Mouse (Mus musculus): Measurements from ENCODE around the gene D630023F18Rik. TPM values are rescaled to one million over a fixed set of nuclear protein-coding genes. Genes with fewer than 3 reads are reported as not detected.

D630023F18Rik gene
- polyA plus RNA-seq, 1 experiment from 2014 or later = 0.15 TPM

DNA sequence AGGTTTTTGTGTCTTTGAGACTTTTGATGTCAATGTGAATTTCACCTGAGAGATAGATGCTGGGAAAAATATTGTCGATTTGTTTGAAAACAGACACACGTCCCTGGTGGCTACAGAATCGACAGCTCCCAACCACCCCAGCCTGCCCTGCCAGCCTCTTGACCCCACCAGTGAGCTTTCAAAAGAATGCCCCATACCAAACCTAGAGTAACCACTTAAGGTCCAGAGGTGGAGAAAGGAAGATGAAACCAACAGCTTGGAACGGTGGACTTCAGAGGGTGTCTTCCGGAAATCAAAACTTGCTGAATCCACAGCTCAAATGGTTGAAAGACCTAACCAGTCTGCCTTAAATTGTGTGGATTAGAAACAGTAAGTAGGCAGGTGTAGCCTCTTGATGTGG, 24.3 kb upstream of the D630023F18Rik start:
- Histone ChIP-seq H3K4me3 (ENCODE audit: low read length) (no peak overlapping the region), H3K36me3 (ENCODE audit: control insufficient read depth, insufficient read depth, low read length) (no peaks in the 10 kb centered on the region), H3K9me3 (ENCODE audit: control insufficient read depth, low read length) (0 out of 2 replicates have a peak, but pooled peaks cover under 1% of the 10 kb centered on the region), H3K4me1 (replicated peaks; ENCODE audit: control insufficient read depth, insufficient read depth, low read length) (no peaks in the 10 kb centered on the region), H3K4me2 (ENCODE audit: low read depth, low read length) (no peak overlapping the region), H3K9ac (ENCODE audit: low read length) (no peak overlapping the region), H3K27me3 (ENCODE audit: control insufficient read depth, insufficient read depth, low read depth, low read length) (no peaks in the 10 kb centered on the region), H3K27ac (ENCODE audit: low read length) (no peak overlapping the region)
- WGBS = 84% methylated on average over 5 of the region's 5 CpGs
- no peak for ATAC-seq (ENCODE audit: low read depth)

DNA sequence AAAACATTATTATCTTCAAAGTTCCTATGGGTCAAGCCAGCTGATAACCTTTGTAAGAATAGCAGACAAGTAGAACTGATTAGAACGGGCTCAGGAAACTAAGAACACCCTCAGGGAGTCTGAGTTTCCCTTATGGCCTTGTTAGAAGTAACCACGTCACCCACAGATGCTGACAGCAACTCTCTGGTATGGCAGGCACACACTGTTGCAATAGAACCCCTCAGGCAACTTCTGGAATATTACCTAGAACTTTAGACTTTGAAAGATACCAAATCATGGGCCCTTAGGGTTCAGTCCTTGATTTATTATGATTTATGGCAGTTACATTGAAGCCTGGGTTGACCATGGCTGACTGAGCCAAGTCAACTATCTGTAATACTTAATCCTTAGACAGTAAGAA, 23.6 kb upstream of the D630023F18Rik start:
- ATAC-seq (ENCODE audit: low read depth) = no peak
- 29% methylated on average over 2 of the region's 2 CpGs for WGBS
- no peak overlapping the region for H3K4me2 ChIP-seq (ENCODE audit: low read depth, low read length)
- no peak overlapping the region for H3K27ac ChIP-seq (ENCODE audit: low read length)
- H3K36me3 ChIP-seq (ENCODE audit: control insufficient read depth, insufficient read depth, low read length) = no peaks in the 10 kb centered on the region
- no peaks in the 10 kb centered on the region for H3K27me3 ChIP-seq (ENCODE audit: control insufficient read depth, insufficient read depth, low read depth, low read length)
- no peaks in the 10 kb centered on the region for H3K4me1 ChIP-seq (replicated peaks; ENCODE audit: control insufficient read depth, insufficient read depth, low read length)
- H3K4me3 ChIP-seq (ENCODE audit: low read length) = no peak overlapping the region
- H3K9me3 ChIP-seq (ENCODE audit: control insufficient read depth, low read length) = 0 out of 2 replicates have a peak, but pooled peaks cover 2% of the 10 kb centered on the region
- no peak overlapping the region for H3K9ac ChIP-seq (ENCODE audit: low read length)

DNA sequence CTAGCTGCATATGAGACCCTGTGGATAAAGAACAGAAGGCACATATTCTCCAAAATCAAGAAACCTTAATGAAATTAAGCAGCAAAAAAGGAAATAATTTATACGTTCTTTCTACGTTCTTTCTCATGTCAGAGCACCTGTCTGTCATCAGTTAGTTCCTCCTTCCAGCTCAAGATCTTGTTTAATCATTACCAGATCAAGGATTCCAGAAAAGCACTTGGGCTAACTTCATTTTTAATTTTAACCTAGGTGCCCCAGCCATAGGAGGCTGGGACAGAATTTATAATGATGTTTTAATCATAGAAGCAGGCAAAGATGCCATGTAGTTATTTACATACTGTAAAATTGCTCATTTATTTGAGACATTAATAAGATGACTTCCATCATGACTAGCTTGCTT, 21.8 kb upstream of the D630023F18Rik start:
- Histone ChIP-seq H3K27me3 (ENCODE audit: control insufficient read depth, insufficient read depth, low read depth, low read length) (no peaks in the 10 kb centered on the region), H3K9ac (ENCODE audit: low read length) (no peak overlapping the region), H3K4me3 (ENCODE audit: low read length) (no peak overlapping the region), H3K4me2 (ENCODE audit: low read depth, low read length) (no peak overlapping the region), H3K36me3 (ENCODE audit: control insufficient read depth, insufficient read depth, low read length) (no peaks in the 10 kb centered on the region), H3K27ac (ENCODE audit: low read length) (no peak overlapping the region), H3K4me1 (replicated peaks; ENCODE audit: control insufficient read depth, insufficient read depth, low read length) (no peaks in the 10 kb centered on the region), H3K9me3 (ENCODE audit: control insufficient read depth, low read length) (0 out of 2 replicates have a peak, but pooled peaks cover 2% of the 10 kb centered on the region)
- WGBS = 49% methylated on average over 2 of the region's 2 CpGs
- no peak for ATAC-seq (ENCODE audit: low read depth)

DNA sequence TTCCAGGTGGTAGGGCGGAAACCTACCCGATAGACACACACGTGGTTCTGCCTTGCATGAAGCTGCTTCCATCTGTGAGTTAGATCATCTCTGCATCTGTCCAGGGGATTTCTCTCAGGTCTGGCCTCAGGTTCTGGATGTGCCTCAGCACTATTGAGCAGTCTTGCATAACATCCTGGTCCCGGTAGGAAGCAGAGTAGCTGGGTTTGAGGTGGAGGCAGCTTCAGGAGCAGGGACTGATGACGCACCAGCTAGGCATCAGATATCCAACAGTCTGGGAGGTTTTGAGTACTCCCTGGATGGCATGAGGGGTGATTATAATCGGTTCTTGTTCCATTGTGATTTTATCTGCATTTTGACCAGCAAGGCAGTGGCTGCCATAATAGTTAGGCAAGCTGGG, 14.5 kb upstream of the D630023F18Rik start:
- Histone ChIP-seq H3K9ac (ENCODE audit: low read length) (no peak overlapping the region), H3K4me3 (ENCODE audit: low read length) (no peak overlapping the region), H3K27ac (ENCODE audit: low read length) (no peak overlapping the region), H3K27me3 (ENCODE audit: control insufficient read depth, insufficient read depth, low read depth, low read length) (no peaks in the 10 kb centered on the region), H3K4me1 (replicated peaks; ENCODE audit: control insufficient read depth, insufficient read depth, low read length) (no peaks in the 10 kb centered on the region), H3K4me2 (ENCODE audit: low read depth, low read length) (no peak overlapping the region), H3K36me3 (ENCODE audit: control insufficient read depth, insufficient read depth, low read length) (no peaks in the 10 kb centered on the region), H3K9me3 (ENCODE audit: control insufficient read depth, low read length) (0 out of 2 replicates have a peak, but pooled peaks cover 2% of the 10 kb centered on the region)
- no peak for ATAC-seq (ENCODE audit: low read depth)
- WGBS = 85% methylated on average over 6 of the region's 6 CpGs

DNA sequence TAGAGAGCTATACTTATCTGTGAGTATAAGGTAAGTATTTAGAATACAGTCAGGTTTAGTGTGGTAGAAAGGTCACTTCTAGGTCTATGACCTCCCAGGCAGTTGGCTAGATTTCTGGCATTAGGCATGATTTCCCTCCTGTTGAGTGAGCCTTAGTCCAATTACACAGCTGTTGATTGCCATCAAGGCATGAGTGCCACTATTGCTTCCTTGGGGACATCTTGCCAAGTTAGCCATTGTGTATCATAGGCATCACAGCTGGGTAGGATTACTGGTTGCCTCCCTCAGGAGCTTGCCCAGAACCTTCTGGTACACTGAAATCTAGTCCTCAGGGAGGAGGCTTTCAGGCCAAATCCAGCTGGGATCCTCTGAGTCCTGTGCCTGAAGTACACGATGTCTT, 9.8 kb upstream of the D630023F18Rik start:
- WGBS = 84% methylated on average over 1 of the region's 1 CpGs
- no peak overlapping the region for H3K4me2 ChIP-seq (ENCODE audit: low read depth, low read length)
- H3K27ac ChIP-seq (ENCODE audit: low read length) = no peak overlapping the region
- ATAC-seq (ENCODE audit: low read depth) = no peak
- no peak overlapping the region for H3K9ac ChIP-seq (ENCODE audit: low read length)
- H3K9me3 ChIP-seq (ENCODE audit: control insufficient read depth, low read length) = no peaks in the 10 kb centered on the region
- no peaks in the 10 kb centered on the region for H3K36me3 ChIP-seq (ENCODE audit: control insufficient read depth, insufficient read depth, low read length)
- H3K4me3 ChIP-seq (ENCODE audit: low read length) = no peak overlapping the region
- H3K27me3 ChIP-seq (ENCODE audit: control insufficient read depth, insufficient read depth, low read depth, low read length) = no peaks in the 10 kb centered on the region
- H3K4me1 ChIP-seq (replicated peaks; ENCODE audit: control insufficient read depth, insufficient read depth, low read length) = no peaks in the 10 kb centered on the region

DNA sequence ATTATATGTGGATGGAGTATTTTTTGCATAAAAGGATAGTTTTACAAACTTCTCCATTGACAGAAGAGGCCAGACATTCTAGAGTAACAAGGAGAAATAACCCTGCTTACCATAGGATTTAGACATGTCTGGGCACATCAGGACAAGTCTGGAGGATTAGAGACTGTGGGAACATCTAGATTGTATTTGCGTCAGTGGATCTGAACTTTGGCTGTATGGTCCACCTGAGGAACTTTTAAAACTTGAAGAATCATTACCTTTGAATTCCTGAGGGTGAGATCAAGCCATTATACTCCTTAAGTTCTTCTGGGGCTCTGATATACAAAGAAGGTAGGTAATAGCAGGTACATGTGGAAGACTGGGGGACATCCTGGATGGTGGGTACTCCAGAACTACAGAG, 8.7 kb upstream of the D630023F18Rik start:
- no peak overlapping the region for H3K4me3 ChIP-seq (ENCODE audit: low read length)
- no peak for ATAC-seq (ENCODE audit: low read depth)

DNA sequence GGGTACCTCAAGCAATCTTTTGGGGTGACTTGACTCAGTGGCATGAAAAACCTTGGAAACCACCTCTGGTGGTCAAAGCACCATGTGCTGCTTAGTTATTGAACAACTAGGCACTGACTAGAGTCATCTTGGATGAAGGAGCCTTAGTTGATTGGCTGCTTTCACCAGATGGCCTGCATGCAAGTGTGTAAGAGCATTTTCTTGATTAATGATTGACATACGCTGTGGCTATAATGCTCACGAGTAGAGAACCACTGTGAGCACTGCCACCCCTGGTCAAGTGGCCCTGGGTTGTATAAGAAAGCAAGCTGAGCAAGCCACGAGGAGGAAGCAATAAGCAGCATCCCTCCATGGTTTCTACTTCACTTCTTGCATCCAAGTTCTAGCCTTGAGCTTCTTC, 7.2 kb upstream of the D630023F18Rik start:
- no peaks in the 10 kb centered on the region for H3K4me1 ChIP-seq (replicated peaks; ENCODE audit: control insufficient read depth, insufficient read depth, low read length)
- WGBS = 48% methylated on average over 3 of the region's 3 CpGs
- H3K9ac ChIP-seq (ENCODE audit: low read length) = no peak overlapping the region
- H3K4me3 ChIP-seq (ENCODE audit: low read length) = no peak overlapping the region
- H3K9me3 ChIP-seq (ENCODE audit: control insufficient read depth, low read length) = no peaks in the 10 kb centered on the region
- ATAC-seq (ENCODE audit: low read depth) = no peak
- no peaks in the 10 kb centered on the region for H3K36me3 ChIP-seq (ENCODE audit: control insufficient read depth, insufficient read depth, low read length)
- no peak overlapping the region for H3K27ac ChIP-seq (ENCODE audit: low read length)
- H3K27me3 ChIP-seq (ENCODE audit: control insufficient read depth, insufficient read depth, low read depth, low read length) = no peaks in the 10 kb centered on the region
- H3K4me2 ChIP-seq (ENCODE audit: low read depth, low read length) = no peak overlapping the region

More for the DNA sequence above, 8.7 kb upstream of the D630023F18Rik start:
- Histone ChIP-seq H3K9ac (ENCODE audit: low read length) (no peak overlapping the region), H3K4me2 (ENCODE audit: low read depth, low read length) (no peak overlapping the region), H3K27ac (ENCODE audit: low read length) (no peak overlapping the region), H3K27me3 (ENCODE audit: control insufficient read depth, insufficient read depth, low read depth, low read length) (no peaks in the 10 kb centered on the region), H3K9me3 (ENCODE audit: control insufficient read depth, low read length) (no peaks in the 10 kb centered on the region), H3K4me1 (replicated peaks; ENCODE audit: control insufficient read depth, insufficient read depth, low read length) (no peaks in the 10 kb centered on the region), H3K36me3 (ENCODE audit: control insufficient read depth, insufficient read depth, low read length) (no peaks in the 10 kb centered on the region)
- 94% methylated on average over 1 of the region's 1 CpGs for WGBS

DNA sequence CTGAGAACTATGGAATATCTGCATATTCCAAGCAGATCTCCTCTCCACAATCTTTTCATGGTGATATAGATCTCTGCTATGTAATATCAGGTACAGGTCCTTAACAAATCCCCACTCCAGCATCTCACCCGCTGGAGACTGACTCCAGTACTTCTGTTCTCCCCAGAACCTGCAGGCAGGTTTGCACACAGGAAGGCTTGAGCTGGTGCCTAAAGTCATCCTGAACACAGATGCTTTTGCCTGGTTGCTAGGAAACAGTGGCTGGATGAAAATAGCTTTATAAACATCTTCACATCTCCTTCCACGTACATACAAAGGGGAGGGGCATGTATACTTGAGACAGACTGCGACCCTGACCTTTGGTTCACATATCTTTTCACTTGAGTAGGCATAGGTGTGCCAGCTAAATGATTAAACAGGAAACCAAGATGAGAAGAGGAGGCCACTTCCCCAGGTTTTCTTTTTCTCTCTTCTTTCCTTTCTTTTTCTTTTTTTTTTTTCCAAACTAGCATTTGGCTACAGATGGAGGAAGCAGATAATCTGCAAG, 6.7 kb upstream of the D630023F18Rik start:
- no peak overlapping the region for H3K9ac ChIP-seq (ENCODE audit: low read length)
- H3K4me3 ChIP-seq (ENCODE audit: low read length) = no peak overlapping the region
- H3K36me3 ChIP-seq (ENCODE audit: control insufficient read depth, insufficient read depth, low read length) = no peaks in the 10 kb centered on the region
- H3K9me3 ChIP-seq (ENCODE audit: control insufficient read depth, low read length) = no peaks in the 10 kb centered on the region
- no peaks in the 10 kb centered on the region for H3K27me3 ChIP-seq (ENCODE audit: control insufficient read depth, insufficient read depth, low read depth, low read length)
- ATAC-seq (ENCODE audit: low read depth) = no peak
- no peaks in the 10 kb centered on the region for H3K4me1 ChIP-seq (replicated peaks; ENCODE audit: control insufficient read depth, insufficient read depth, low read length)
- 40% methylated on average over 3 of the region's 3 CpGs for WGBS
- H3K27ac ChIP-seq (ENCODE audit: low read length) = no peak overlapping the region
- H3K4me2 ChIP-seq (ENCODE audit: low read depth, low read length) = no peak overlapping the region

DNA sequence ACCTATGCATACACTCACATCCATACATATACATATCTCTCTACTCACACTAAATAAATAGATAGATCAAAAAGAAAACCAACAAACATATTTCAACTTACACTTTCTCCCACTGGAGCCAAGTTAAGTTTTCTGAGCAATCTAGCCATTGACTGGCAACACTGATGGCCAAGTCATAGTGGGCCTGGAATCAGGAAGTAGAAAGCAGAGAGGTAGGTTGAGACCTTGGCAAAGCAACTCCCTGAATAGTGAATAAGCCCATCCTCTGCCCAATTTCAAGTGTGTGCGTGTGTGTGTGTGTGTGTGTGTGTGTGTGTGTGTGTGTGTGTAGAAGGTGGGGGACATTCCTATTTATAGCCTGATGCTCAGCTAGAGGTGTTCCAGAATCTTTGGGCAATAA, 3.6 kb downstream of the D630023F18Rik start, which contains the start of gene Gm28845:
TSS of gene Gm28845 (minus strand) at position 121 of the 400 bp plus-strand sequence.
- Histone ChIP-seq H3K36me3 (ENCODE audit: control insufficient read depth, insufficient read depth, low read length) (no peaks in the 10 kb centered on the region), H3K4me2 (ENCODE audit: low read depth, low read length) (no peak within 1 kb of the TSS), H3K9me3 (ENCODE audit: control insufficient read depth, low read length) (no peaks in the 10 kb centered on the region), H3K4me3 (ENCODE audit: low read length) (no peak within 1 kb of the TSS), H3K4me1 (replicated peaks; ENCODE audit: control insufficient read depth, insufficient read depth, low read length) (no peaks in the 10 kb centered on the region), H3K27ac (ENCODE audit: low read length) (no peak within 1 kb of the TSS), H3K9ac (ENCODE audit: low read length) (no peak within 1 kb of the TSS), H3K27me3 (ENCODE audit: control insufficient read depth, insufficient read depth, low read depth, low read length) (no peaks in the 10 kb centered on the region)
- 80% methylated on average over 1 of the region's 1 CpGs for WGBS
- no peak for ATAC-seq (ENCODE audit: low read depth)

Data from lung, embryonic 16.5 days (tissue).